Mouse (Mus musculus) gonadal fat pad, adult 2 months (tissue): ENCODE data around the gene Ggt1. TPM values are rescaled to one million over a fixed set of nuclear protein-coding genes. Genes with fewer than 3 reads are reported as not detected.

Source experiments
- DNase-seq: peaks from one replicate; pipeline ENCODE4 v3.0.0-alpha.2; 2012; ENCODE audit warnings: low read depth
- polyA plus RNA-seq: library from polyadenylated mRNA; depleted of rRNA; stranded (reverse); fragments of >200 nt; gene quantifications from 2 replicates; pipeline ENCODE4 v1.2.3, GENCODE M21; 2012

Gene Ggt1
- polyA plus RNA-seq, 1 experiment: 127 TPM

- DNase-seq: no peak
Observed at GRCm38 (mm10) chr10:75573181-75573580, 11.8 kb downstream of the Ggt1 start.

GRCm38 (mm10) chr10:75573965-75574364 is 12.6 kb downstream of the Ggt1 start:
- DNase-seq: no peak

GRCm38 (mm10) chr10:75579129-75579528 is 17.7 kb downstream of the Ggt1 start:
- no peak for DNase-seq

- no peak for DNase-seq
Observed at GRCm38 (mm10) chr10:75585876-75586552, 24.6 kb downstream of the Ggt1 start.

DNA sequence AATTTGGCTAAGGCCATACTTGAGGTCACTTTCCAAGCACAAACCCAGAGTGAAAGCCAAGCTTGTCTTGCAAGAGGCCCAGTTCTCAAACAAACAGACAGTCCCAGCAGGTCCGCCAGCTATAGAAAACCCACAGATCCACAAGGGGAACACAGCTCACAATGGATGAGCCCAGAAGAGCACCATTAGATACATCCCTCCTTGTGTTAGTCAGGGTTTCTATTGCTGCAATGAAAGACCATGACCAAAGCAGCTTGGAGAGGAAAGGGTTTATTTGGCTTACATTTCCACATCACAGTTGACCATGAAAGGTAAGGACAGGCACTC is 25.1 kb downstream of the Ggt1 start:
- no peak for DNase-seq

- DNase-seq: no peak
Observed at GRCm38 (mm10) chr10:75587781-75588180, 26.4 kb downstream of the Ggt1 start.

GRCm38 (mm10) chr10:75588336-75588735 is 26.9 kb downstream of the Ggt1 start:
- no peak for DNase-seq

GRCm38 (mm10) chr10:75589129-75589528 is 27.7 kb downstream of the Ggt1 start, which contains the start of gene Ggt5:
Gene Ggt5, plus strand, starts transcription at chr10:75589340.
- DNase-seq: no peak

DNA sequence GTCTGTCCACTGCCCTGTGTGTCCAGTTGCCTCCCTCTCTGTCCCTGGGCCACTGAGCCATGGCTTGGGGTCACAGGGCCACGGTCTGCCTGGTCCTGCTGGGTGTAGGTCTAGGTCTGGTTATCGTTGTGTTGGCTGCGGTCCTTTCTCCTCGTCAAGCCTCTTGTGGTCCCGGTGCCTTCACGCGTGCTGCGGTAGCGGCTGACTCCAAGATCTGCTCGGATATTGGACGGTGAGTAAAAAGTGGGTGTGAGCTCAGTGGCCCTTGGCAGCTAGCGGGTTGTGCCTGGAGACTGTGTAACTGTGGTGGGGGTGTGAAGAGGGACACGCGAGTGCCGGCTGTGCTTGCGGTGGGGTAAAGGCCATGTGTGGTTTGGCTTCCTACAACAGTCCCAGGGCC is 28.2 kb downstream of the Ggt1 start:
- no peak for DNase-seq

DNA sequence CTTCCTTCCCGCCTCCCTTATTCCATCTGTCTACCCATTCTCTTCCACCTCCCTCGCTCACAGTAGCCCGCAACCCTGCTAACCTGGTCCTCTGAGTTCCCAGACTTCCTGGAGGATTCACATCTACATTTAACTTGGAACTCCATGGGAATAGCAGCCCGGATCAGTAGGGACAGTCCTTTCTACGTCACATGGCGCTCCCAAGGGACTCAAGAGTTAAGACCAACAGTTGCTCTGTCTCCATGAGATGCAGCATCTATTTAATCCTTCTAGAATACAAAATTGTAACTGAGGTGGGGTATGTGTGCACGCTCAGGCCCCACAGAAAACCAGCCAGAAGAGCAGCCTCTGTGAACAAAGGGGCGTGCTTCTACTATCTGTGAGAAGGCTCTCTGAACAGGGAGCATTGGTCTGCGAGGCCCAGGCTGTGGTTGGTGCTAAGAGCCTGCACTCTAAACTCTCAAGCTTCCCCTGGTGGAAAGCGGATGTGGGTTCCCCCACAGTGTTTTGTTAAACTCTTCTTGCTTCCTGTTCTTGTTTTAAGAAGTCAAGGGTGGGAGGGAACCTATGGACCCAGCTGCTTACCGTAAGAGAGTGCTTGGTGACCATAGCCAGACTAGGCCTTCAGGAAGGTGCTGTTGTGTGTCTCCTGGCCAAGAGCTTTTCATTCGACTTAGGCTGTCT is 29.9 kb downstream of the Ggt1 start:
- no peak for DNase-seq

GRCm38 (mm10) chr10:75592585-75592984 is 31.2 kb downstream of the Ggt1 start:
- no peak for DNase-seq

DNA sequence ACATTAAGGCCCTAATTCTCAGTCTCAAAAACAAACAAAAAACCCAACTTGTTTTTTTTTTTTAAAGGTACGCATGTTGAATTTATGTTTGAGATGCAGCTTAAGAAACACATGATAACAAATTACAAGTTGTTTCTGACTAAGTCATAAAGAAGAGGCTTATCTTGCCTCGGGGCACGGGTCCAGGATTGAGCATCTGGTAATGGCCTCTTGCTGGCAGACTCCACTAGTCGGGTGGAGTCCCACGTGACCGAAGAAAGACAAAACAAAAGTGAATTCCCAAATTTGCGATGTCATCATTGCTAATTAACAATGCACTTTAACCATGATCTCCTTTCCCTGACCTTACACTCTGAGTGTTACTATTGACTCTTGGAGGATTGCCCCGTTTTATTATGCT is 34.6 kb downstream of the Ggt1 start:
- no peak for DNase-seq

GRCm38 (mm10) chr10:75600189-75600730 is 38.9 kb downstream of the Ggt1 start:
- DNase-seq: no peak

- DNase-seq: no peak
Observed at GRCm38 (mm10) chr10:75605162-75605846, 43.9 kb downstream of the Ggt1 start.

DNA sequence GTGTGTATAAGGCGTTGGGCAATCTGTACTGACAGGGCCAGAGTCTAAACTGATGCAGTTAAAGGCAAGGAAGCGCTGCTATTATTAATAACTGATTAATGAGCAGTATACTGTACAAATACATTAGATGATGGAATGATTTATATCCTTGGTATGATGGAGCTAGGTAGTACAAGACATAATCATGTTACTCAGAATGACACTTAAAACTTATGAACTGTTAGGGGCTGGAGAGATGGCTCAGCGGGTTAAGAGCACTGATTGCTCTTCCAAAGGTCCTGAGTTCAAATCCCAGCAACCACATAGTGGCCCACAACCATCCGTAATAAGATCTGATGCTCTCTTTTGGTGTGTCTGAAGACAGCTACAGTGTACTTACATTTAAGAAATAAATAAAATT is 45.8 kb downstream of the Ggt1 start:
- DNase-seq: no peak

GRCm38 (mm10) chr10:75608975-75609374 is 47.6 kb downstream of the Ggt1 start:
- DNase-seq: no peak

DNA sequence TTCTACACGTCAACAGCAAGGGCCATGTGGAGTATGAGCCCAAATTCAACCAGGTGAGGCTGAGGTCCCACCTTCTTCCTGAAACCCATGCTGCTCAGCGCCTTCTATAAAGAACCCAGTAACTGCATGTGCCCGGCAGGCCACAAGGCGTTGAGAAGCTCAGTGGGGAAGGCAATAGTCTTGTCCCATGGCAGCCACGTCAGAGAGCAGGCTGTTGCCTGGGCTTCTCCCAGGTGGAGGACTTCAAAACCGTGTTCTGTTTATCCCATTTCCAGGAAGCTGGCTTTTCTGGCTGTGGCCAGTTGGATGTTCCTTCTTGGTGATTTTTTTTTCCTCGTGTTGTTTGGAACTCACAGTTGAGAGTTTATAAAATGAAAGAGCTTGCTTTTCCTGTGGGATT is 49.1 kb downstream of the Ggt1 start:
- DNase-seq: no peak

DNA sequence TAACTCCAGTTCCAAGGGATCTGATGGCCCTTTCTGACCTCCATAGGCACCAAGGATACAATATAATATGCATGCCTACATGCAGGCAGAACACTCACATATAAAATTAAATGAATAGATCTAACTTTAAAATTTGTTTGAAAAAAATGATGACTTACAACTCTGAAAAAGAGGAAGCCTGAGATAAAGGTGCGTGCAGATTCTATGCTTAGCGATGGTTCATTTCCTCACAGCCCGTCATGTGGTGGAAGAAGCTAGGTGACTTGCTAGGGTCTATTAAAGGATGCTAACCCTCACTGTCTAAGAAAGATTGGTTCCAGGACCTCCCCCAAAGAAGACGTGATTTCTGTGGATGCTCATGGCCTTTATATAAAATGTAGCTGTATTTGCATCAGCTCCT is 54.6 kb downstream of the Ggt1 start:
- no peak for DNase-seq

- DNase-seq: no peak
Observed at GRCm38 (mm10) chr10:75620818-75621217, 59.4 kb downstream of the Ggt1 start.

GRCm38 (mm10) chr10:75625920-75626319 is 64.5 kb downstream of the Ggt1 start:
- no peak for DNase-seq

GRCm38 (mm10) chr10:75626991-75627390 is 65.6 kb downstream of the Ggt1 start:
- no peak for DNase-seq

DNA sequence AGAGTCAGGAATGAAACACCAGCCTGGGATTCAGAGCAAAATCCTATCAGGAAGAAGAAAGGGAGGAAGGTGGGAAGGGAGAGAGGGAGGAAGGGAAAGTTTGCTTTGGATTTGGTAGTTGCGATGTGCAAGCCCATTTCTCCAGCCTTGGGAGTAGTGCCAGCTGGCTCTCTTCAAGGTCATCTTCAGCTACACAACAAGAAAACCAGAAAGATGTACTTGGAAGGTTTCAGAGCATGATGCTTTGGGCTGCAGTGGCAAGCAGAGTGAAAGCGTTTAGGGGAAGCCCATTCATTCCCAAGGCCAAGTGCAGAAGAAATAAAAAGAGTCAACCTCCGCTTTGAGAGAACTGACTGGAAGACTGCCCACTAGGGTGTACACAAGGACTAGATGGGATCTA is 66.1 kb downstream of the Ggt1 start:
- no peak for DNase-seq

DNA sequence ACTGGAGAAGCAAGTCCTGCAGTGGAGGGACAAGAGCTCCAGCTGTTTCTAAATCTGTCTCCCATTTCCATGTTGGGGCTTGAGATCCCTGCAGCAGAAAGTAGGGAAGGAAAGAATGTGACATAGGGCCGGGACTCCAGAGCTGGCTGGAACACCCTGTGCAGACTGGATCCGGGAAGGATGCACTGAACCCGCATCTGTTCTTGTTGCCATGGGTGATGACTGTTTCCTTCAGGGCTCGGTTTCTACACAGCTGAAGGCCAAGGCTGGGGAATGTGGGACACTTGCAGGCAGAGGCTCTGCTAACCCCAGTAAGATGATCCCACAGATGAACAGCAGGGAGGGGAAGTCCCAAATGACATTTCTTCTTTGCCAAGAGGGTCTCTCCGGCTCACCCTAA is 71.2 kb downstream of the Ggt1 start:
- no peak for DNase-seq
